Mouse (Mus musculus): ENCODE results near the gene Asic2.

DNA sequence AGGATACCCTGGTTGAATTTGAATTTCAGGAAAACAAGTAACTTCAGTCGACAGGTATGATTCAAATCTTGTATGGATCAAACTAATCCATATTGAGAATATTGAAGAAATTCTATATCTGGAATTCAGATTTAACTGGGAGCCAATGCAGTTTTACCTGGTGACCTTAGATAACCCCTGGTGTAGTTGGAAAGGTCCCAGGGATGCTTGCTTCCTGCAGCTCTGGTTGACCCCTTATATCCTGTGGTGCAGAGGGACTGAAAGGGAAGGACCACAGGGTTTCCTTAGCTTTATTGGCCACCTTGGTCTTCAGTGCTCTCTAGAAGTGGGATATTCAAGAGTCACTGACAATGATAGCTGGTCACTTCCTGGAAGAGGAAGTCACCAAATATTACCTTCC lies 1100.2 kb downstream of the Asic2 start:
- TF ChIP-seq POLR2A (IDR thresholded peaks at IDR 0.05; ENCODE audit: borderline replicate concordance, control insufficient read depth, low read depth, low read length) (no peak), CTCF (IDR thresholded peaks at IDR 0.05; ENCODE audit: control insufficient read depth, insufficient read depth, low read length) (no peak)
